Mouse (Mus musculus): Measurements from ENCODE around the gene Rab40c. TPM values are rescaled to one million over a fixed set of nuclear protein-coding genes. Genes with fewer than 3 reads are reported as not detected.
A peak's percentile ranks its signal among the peaks of the same experiment; 100 is the strongest.

The Rab40c gene
- polyA plus RNA-seq (2014; fragmentation: Nextera tagmentation; extraction: Ambion mirVana), result 11.0 and 11.7 TPM in 2 replicates

DNA sequence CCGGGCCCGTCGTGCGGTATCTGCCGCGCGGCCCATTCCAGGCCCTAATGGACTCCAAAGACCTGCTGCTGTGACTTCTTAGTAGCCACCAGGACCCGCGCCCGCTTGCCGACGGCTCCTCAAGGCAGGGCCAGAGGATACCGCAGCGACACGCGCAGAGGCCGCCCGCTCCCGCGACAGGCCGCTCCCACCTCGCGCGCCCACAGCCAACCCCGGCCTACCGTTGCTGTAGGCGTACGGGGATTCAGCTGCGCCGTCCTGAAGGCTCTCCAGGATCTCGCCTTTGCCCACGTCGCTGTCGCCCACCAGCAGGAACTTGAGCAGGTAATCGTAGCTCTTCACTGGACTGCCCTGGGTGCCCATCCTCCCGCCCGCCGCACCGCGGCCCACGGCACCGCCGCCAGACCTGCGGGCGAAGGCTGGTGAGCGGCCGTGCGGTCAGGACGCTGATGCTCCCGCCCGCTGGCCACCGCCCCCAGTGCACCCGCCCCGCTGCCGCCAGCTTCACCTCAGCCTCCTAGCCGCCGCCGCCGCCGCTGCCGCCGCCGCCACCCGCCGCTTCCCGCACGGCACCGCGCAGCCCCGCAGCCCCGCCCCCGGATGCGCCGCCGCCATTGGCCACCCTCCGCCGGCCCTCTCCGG, at the start of gene Rab40c:
Gene Rab40c (minus strand): TSS at position 584 of the 642 bp plus-strand sequence.
- under 1% methylated on average over 51 of the region's 78 CpGs for WGBS (ENCODE audit: insufficient replicate concordance)
- Histone ChIP-seq H3K36me3 (ENCODE audit: control insufficient read depth, insufficient read depth, low read length) (0 out of 2 replicates have a peak, but pooled peaks cover 3% of the 10 kb centered on the region), H3K4me1 (ENCODE audit: control insufficient read depth, insufficient read depth, low read length) (peaks cover 20% of the 10 kb centered on the region), H3K27ac (ENCODE audit: low read depth, low read length) (peak within 1 kb of the TSS; percentile 94), H3K4me2 (peak within 1 kb of the TSS; percentile 97), H3K4me3 (ENCODE audit: low read depth, low read length) (peak within 1 kb of the TSS; percentile 95), H3K9ac (ENCODE audit: low read depth, low read length) (peak within 1 kb of the TSS; percentile 92), H3K9me3 (replicated peaks; ENCODE audit: control insufficient read depth, low read length) (no peaks in the 10 kb centered on the region), H3K27me3 (ENCODE audit: control insufficient read depth, insufficient read depth, low read length) (no peaks in the 10 kb centered on the region)
- ATAC-seq (replicated peaks; ENCODE audit: insufficient number of reproducible peaks, low FRiP score, low TSS enrichment), result no peak

DNA sequence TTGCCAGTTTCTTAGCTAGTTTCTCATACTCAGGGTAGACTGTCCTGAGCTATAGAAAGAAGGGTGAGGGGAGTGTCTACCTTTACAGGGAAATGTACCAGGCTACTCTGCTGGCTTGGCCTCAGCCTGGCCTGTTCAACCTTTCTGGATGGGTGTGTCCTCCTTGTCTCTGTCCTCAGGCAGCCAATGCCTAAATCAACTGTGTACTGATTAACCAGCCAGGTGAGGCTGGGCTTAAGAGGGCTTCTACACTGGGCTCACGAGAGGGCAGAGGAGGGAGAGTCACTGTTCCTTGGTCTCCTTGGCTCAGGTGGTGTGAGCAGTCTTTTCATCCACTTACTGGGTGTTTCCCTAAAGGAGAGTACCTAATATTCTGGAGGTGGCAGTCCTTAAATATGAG, 48.6 kb upstream of the Rab40c start:
- H3K27me3 ChIP-seq (ENCODE audit: control insufficient read depth, insufficient read depth, low read length), result no peaks in the 10 kb centered on the region
- peaks cover 5% of the 10 kb centered on the region; the same call in 1 of the 2 replicates for H3K4me1 ChIP-seq (ENCODE audit: control insufficient read depth, insufficient read depth, low read length)
- no peak overlapping the region for H3K4me3 ChIP-seq (ENCODE audit: low read depth, low read length)
- no peaks in the 10 kb centered on the region; the same call in 1 of the 2 replicates for H3K36me3 ChIP-seq (ENCODE audit: control insufficient read depth, insufficient read depth, low read length)
- no peak overlapping the region for H3K9ac ChIP-seq (ENCODE audit: low read depth, low read length)
- H3K27ac ChIP-seq (ENCODE audit: low read depth, low read length), result no peak overlapping the region
- H3K9me3 ChIP-seq (replicated peaks; ENCODE audit: control insufficient read depth, low read length), result no peaks in the 10 kb centered on the region
- 74% methylated on average over 1 of the region's 1 CpGs for WGBS (ENCODE audit: insufficient replicate concordance)
- H3K4me2 ChIP-seq, result no peak overlapping the region
- no peak for ATAC-seq (replicated peaks; ENCODE audit: insufficient number of reproducible peaks, low FRiP score, low TSS enrichment)

DNA sequence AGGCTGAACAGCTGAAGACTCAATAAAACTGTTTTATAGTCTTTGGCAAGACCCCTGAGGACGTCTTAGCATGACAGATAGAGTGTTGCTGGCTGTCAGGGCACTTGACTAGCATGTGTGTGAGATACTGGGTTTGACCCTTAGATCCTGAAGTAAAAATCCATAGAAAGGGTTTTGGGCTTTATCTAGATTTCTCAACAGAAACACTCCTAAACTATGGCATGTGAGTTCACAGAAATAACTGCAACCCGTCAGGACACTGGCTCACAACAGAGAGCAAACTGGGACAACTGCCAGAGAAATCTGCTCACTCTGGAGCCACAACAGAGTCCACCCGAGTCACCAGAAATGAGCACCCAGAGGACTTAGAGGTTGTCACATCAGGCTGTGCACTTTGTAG, 48.1 kb upstream of the Rab40c start:
- Histone ChIP-seq H3K9me3 (replicated peaks; ENCODE audit: control insufficient read depth, low read length) (no peaks in the 10 kb centered on the region), H3K4me3 (ENCODE audit: low read depth, low read length) (no peak overlapping the region), H3K27ac (ENCODE audit: low read depth, low read length) (no peak overlapping the region), H3K27me3 (ENCODE audit: control insufficient read depth, insufficient read depth, low read length) (no peaks in the 10 kb centered on the region), H3K4me2 (no peak overlapping the region), H3K4me1 (ENCODE audit: control insufficient read depth, insufficient read depth, low read length) (peaks cover 5% of the 10 kb centered on the region; the same call in 1 of the 2 replicates), H3K9ac (ENCODE audit: low read depth, low read length) (no peak overlapping the region), H3K36me3 (ENCODE audit: control insufficient read depth, insufficient read depth, low read length) (peaks cover 2% of the 10 kb centered on the region; the same call in 1 of the 2 replicates)
- no peak for ATAC-seq (replicated peaks; ENCODE audit: insufficient number of reproducible peaks, low FRiP score, low TSS enrichment)
- 64% methylated on average over 3 of the region's 3 CpGs for WGBS (ENCODE audit: insufficient replicate concordance)

DNA sequence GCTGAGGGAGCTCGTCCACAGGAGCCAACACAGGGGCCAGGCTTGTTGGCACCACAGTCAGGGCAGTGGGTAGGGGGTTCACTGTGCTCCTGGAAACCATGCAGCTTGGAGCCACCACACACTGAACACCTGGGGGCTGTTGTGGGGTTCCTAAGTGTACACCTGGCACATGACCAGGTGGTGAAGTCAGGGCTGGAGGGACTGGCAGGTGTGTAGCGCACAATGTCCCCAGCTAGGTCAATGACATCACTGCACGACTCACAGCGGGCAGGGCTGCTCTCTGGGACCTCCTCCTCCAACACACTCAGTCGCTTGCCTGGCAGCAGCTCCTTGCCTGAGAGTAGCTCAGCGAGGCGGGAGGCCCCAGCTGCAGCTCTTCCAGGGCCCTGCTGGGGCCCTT, 44.7 kb upstream of the Rab40c start:
- 85% methylated on average over 7 of the region's 7 CpGs for WGBS (ENCODE audit: insufficient replicate concordance)
- peaks cover 5% of the 10 kb centered on the region for H3K36me3 ChIP-seq (ENCODE audit: control insufficient read depth, insufficient read depth, low read length)
- no peaks in the 10 kb centered on the region for H3K27me3 ChIP-seq (ENCODE audit: control insufficient read depth, insufficient read depth, low read length)
- no peak overlapping the region for H3K4me3 ChIP-seq (ENCODE audit: low read depth, low read length)
- no peak for ATAC-seq (replicated peaks; ENCODE audit: insufficient number of reproducible peaks, low FRiP score, low TSS enrichment)
- H3K4me1 ChIP-seq (ENCODE audit: control insufficient read depth, insufficient read depth, low read length), result peaks cover 10% of the 10 kb centered on the region; the same call in 1 of the 2 replicates
- H3K4me2 ChIP-seq, result no peak overlapping the region
- H3K27ac ChIP-seq (ENCODE audit: low read depth, low read length), result no peak overlapping the region
- H3K9ac ChIP-seq (ENCODE audit: low read depth, low read length), result no peak overlapping the region
- no peaks in the 10 kb centered on the region for H3K9me3 ChIP-seq (replicated peaks; ENCODE audit: control insufficient read depth, low read length)

DNA sequence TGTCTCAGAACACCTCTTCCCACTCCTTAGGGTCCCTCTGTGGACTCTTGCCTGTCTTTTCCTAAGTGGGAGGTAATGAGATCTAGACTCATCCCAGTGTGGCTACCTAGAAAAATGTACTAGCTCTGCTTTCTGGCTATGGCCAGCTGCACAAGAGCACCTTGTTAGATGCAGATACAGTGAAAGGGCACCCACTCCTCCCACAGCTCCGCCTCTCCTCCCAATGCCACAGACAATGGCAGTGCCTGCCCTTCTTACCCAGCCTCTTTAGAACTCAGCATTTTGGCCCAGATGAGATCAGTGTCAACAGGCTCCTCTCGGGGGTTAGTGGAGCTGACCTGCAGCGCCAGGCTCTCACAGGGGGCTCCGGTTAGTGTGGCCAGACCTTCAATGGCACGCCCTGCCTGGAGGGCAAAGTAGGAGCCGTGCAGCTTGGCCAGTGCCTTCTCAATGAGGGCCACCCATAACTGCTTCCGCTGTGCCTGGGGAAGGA, 42.9 kb upstream of the Rab40c start:
- Histone ChIP-seq H3K36me3 (ENCODE audit: control insufficient read depth, insufficient read depth, low read length) (peaks cover 5% of the 10 kb centered on the region), H3K27me3 (ENCODE audit: control insufficient read depth, insufficient read depth, low read length) (no peaks in the 10 kb centered on the region), H3K9me3 (replicated peaks; ENCODE audit: control insufficient read depth, low read length) (no peaks in the 10 kb centered on the region), H3K4me3 (ENCODE audit: low read depth, low read length) (no peak overlapping the region), H3K9ac (ENCODE audit: low read depth, low read length) (no peak overlapping the region), H3K27ac (ENCODE audit: low read depth, low read length) (no peak overlapping the region), H3K4me1 (ENCODE audit: control insufficient read depth, insufficient read depth, low read length) (peaks cover 4% of the 10 kb centered on the region; the same call in 1 of the 2 replicates), H3K4me2 (no peak overlapping the region)
- no peak for ATAC-seq (replicated peaks; ENCODE audit: insufficient number of reproducible peaks, low FRiP score, low TSS enrichment)
- 94% methylated on average over 7 of the region's 7 CpGs for WGBS (ENCODE audit: insufficient replicate concordance)

DNA sequence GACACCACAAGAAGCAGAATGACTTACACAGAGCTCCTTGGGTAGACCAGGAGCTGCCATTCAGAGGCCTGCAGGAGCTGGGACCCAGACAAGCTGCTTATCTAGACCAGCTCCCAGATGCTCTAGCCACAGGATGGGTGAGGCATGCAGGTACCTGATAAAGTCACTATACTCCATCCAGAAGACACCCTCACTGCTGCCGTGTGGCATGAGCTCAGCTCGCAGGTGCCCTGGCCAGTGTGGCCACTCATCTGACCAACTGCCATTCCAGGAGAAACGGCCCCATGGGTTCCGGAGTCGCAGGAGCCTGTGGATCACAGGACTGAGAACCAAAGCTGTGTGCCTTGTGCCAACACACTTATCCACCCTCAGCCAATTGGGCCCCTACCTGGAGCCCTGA, 42.0 kb upstream of the Rab40c start:
- no peaks in the 10 kb centered on the region for H3K9me3 ChIP-seq (replicated peaks; ENCODE audit: control insufficient read depth, low read length)
- H3K36me3 ChIP-seq (ENCODE audit: control insufficient read depth, insufficient read depth, low read length), result peaks cover 5% of the 10 kb centered on the region
- no peak overlapping the region for H3K4me3 ChIP-seq (ENCODE audit: low read depth, low read length)
- H3K27ac ChIP-seq (ENCODE audit: low read depth, low read length), result no peak overlapping the region; the same call in 1 of the 2 replicates
- H3K4me2 ChIP-seq, result no peak overlapping the region
- peak; percentile 75 for ATAC-seq (replicated peaks; ENCODE audit: insufficient number of reproducible peaks, low FRiP score, low TSS enrichment)
- H3K9ac ChIP-seq (ENCODE audit: low read depth, low read length), result 0 out of 2 replicates have a peak overlapping the region, but pooled peaks have one; percentile 10
- 85% methylated on average over 5 of the region's 5 CpGs for WGBS (ENCODE audit: insufficient replicate concordance)
- H3K4me1 ChIP-seq (ENCODE audit: control insufficient read depth, insufficient read depth, low read length), result peaks cover 4% of the 10 kb centered on the region; the same call in 1 of the 2 replicates
- no peaks in the 10 kb centered on the region for H3K27me3 ChIP-seq (ENCODE audit: control insufficient read depth, insufficient read depth, low read length)

DNA sequence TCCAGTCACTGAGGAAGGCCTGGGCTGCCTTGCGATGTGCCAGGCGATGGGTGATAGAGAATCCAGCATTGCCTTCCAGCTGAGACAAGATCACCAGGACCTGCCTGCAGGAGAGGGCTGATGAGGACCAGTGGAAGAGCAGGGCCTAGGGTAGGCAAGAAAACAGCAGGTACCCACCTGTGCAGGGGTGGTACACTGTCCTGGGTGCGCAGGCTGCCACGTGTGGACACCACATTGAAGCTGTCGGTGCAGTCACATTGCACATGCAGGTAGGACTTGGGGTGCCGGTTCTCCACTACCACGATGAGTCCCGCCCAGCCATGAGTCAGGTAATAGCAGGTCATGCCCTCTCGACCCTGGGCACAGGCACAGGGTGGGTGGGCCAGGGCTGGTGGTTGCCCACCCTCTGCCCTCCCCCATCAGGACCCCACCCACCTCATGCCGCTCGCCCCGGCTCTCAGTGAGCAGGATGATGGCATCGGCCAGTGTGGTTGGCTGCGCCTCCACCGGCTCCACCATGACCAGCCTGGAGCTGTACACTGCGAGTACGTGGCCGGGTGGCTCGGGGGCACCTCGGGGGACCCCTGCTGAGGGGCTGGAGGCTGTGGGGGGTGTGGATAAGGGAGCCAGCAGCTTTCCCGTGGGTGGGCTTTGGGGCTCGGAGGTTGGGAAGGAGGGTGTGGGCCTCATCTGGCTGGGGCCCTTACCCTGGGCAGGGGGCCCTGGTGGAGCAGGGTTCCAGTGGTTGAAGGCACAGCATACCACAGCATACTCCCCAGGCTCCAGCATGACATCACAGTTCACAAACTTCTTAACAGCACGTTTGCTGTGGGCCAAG, 40.3 kb upstream of the Rab40c start:
- WGBS (ENCODE audit: insufficient replicate concordance), result 91% methylated on average over 23 of the region's 23 CpGs
- H3K9me3 ChIP-seq (replicated peaks; ENCODE audit: control insufficient read depth, low read length), result no peaks in the 10 kb centered on the region
- no peak overlapping the region for H3K4me3 ChIP-seq (ENCODE audit: low read depth, low read length)
- no peak overlapping the region for H3K9ac ChIP-seq (ENCODE audit: low read depth, low read length)
- peaks cover 5% of the 10 kb centered on the region for H3K36me3 ChIP-seq (ENCODE audit: control insufficient read depth, insufficient read depth, low read length)
- no peak for ATAC-seq (replicated peaks; ENCODE audit: insufficient number of reproducible peaks, low FRiP score, low TSS enrichment)
- H3K27me3 ChIP-seq (ENCODE audit: control insufficient read depth, insufficient read depth, low read length), result no peaks in the 10 kb centered on the region
- peaks cover 4% of the 10 kb centered on the region; the same call in 1 of the 2 replicates for H3K4me1 ChIP-seq (ENCODE audit: control insufficient read depth, insufficient read depth, low read length)
- no peak overlapping the region for H3K27ac ChIP-seq (ENCODE audit: low read depth, low read length)
- H3K4me2 ChIP-seq, result no peak overlapping the region

DNA sequence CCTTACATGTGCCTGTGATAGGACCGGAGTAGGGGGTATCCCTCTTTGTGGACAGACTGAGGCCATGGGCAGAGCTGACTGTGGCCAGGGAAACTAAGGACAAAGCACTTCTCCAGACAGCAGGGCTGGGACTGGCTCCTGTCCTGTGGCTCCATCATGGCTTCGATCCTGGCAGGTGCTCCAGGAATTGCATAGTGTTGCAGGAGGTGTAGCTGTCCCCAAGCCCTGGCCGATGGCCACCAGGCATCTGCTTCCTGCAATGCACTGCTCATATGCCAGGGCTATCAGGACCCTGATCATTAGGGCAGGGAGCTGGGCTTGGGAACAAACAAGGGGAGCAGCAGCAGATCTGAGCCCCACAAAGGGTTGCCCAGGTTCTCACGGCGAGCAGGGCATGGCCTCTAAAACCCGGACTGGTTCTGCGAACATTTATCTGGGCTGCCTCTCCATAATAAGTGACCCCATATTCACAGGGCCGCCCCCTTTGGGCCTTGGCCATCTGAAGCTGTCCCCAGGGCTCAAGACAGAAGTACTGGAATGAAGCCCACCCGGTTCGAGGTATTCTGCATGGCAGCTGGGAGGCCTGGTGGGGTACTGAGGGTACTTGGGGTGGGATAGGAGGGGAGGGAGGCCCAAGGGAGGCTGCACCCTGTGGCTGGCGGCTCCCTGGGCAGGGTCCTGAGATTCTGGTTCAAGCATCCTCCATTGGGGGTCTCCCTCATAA, 39.4 kb upstream of the Rab40c start:
- H3K27ac ChIP-seq (ENCODE audit: low read depth, low read length), result no peak overlapping the region
- H3K36me3 ChIP-seq (ENCODE audit: control insufficient read depth, insufficient read depth, low read length), result peaks cover 5% of the 10 kb centered on the region
- H3K4me2 ChIP-seq, result no peak overlapping the region
- H3K4me1 ChIP-seq (ENCODE audit: control insufficient read depth, insufficient read depth, low read length), result peaks cover 4% of the 10 kb centered on the region; the same call in 1 of the 2 replicates
- no peak for ATAC-seq (replicated peaks; ENCODE audit: insufficient number of reproducible peaks, low FRiP score, low TSS enrichment)
- H3K27me3 ChIP-seq (ENCODE audit: control insufficient read depth, insufficient read depth, low read length), result no peaks in the 10 kb centered on the region
- H3K9ac ChIP-seq (ENCODE audit: low read depth, low read length), result no peak overlapping the region
- no peaks in the 10 kb centered on the region for H3K9me3 ChIP-seq (replicated peaks; ENCODE audit: control insufficient read depth, low read length)
- no peak overlapping the region for H3K4me3 ChIP-seq (ENCODE audit: low read depth, low read length)
- 90% methylated on average over 11 of the region's 11 CpGs for WGBS (ENCODE audit: insufficient replicate concordance)

Measured in heart, embryonic 11.5 days (tissue).